Mouse (Mus musculus): ENCODE results near the gene Son.

DNA sequence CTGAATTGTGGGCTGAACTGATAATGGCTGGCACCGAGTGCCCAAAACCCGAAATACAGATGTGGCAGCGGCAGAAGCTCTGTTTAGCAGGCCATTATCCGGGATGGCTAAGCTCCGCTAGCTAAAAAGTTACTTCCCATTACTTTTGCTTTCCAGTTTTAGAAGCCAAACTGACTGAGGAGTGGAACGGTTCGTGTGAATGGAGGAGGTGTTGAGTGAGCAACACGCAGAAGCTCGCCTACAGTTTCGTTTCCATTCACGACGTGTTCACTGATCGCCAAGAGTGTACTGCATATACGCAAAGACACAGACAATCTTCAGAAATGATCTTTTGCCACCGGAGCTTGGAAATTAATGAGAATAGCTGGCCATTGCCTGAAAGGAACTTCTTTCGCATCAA lies 15.0 kb downstream of the Son start:
- no peak for TF ChIP-seq EP300 (IDR thresholded peaks at IDR 0.05; ENCODE audit: low read depth)
- no peak for TF ChIP-seq CTCF (IDR thresholded peaks at IDR 0.05; ENCODE audit: low read depth)

Data from liver, embryonic 14.5 days (tissue).